Mouse (Mus musculus) adrenal gland, postnatal 36 days (tissue): ENCODE results near the gene Hsd11b2. TPM values are rescaled to one million over a fixed set of nuclear protein-coding genes. Genes with fewer than 3 reads are reported as not detected.
"Not testable (repeated sequence)": the region's sequence is repeated elsewhere in the genome, so short reads cannot be mapped to it uniquely, and the experiment has no call there.

Experiments used
- DNase-seq, 2 experiments: peaks; one replicate each; pipeline ENCODE4 v3.0.0; 2021; ENCODE audit warnings: mixed read lengths in 1 of 2
- total RNA-seq, 2 experiments: library from RNA; stranded (reverse); gene quantifications; 2 replicates each; pipeline ENCODE4 v1.2.3; 2021

The Hsd11b2 gene
- total RNA-seq, 2 experiments from 2014 or later, result 0.23 to 0.66 TPM

DNA sequence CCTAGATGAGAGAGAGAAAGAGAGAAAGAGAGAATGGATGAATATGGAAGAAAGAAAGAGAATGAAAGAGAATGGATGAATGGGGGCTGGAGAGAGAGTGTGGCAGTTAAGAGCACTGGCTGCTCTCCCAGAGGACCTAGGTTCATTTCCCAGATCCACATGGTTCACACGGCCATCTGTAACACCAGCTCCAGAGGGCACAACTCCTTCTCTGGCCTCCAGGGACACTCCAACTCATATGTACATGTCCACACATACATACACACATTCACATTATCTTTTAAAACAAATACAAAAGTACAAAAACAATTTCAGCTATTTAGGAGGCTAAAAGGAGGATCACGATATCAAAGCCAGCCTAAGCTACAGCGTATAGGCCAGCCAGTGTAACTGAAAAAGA is 44.3 kb downstream of the Hsd11b2 start:
- DNase-seq, result no peak

DNA sequence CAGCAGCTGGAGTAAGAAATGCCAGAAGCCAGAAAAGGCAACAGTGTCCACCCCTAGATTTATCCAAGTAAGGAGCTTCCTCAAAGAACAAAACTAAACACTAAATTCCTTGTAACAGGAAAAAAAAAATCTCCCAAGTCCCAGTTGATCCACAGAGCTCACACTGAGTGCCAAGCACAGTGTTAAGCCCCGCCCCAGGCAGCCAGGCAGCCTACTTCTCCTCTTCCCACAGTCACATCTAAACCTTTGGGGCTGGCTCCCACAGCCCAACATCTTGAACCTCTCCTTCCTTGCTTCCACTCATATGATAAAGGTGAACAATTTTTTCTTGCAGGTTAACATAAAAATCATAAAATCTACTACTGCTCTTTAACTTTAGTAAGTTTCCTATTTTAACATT is 45.3 kb downstream of the Hsd11b2 start:
- DNase-seq, result no peak

- DNase-seq, result not testable (repeated sequence)
These were observed 46.1 kb downstream of the Hsd11b2 start for GRCm38 (mm10) chr8:105564573-105565229.

- peak in 1 of 2 experiments; percentile 40 for DNase-seq
These were observed 46.9 kb downstream of the Hsd11b2 start for GRCm38 (mm10) chr8:105565401-105565881.

DNA sequence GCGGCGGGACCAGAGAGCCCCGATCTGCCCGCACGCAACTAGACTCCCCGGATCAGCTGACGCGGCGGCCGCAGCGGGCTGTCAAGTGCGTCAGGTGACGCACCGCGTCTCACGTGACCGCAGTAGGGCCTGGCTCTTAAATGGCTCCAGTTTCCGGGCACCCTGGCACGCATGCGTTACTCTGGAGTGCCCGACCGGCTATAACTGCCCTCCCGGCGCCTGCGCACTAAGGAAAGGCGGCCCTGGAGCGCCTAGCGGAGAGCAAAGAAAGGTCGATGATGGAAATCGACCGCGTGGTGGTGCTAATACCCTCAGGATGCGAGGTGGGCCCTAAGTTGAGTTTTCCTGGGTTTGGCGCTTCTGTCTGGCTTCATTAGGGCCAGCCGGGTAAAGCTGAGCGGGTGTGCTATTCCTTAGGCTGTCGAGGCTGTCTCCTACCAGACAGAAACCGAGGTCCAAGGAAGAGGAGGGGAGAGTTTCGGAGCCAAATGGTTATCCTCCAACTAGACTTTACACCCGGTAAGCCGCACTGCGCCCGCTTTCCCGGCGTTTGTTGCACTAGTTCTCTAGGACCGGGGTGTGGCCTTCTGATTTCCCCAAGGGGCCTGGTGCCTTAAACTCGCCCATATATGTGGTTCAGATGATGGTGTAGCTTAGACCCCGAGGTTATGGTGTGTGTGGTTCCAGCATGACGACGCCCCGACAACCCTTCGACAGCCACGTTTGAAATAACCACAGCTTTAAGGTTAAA is 47.6 kb downstream of the Hsd11b2 start, which contains the start of gene Atp6v0d1:
Gene Atp6v0d1, minus strand, starts transcription at position 96 of the 751 bp plus-strand sequence.
- peak; percentile 100 for DNase-seq

GRCm38 (mm10) chr8:105566703-105567595 is 48.4 kb downstream of the Hsd11b2 start:
- peak; percentile 19 to 21 for DNase-seq

DNA sequence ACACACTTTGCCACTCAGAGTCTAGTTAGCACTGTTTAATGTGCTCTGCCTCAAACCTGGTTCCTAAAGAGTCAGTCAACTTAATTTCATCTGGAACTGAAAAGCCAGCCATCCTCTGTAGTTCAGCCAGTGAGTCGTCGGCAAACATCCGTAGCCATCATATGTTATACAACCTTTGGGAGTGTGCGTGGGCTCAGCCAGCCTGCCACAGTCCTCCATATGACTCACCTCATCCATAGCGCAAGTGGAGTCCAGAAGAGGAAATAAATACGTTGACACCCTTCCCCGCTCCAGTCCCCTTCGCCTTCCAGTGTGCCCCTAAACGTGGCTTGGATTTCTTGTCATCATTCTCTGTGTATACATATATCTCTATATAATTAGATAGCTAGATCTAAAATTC is 53.3 kb downstream of the Hsd11b2 start:
- DNase-seq, result no peak

- DNase-seq, result peak; percentile 54 to 65
These were observed 54.9 kb downstream of the Hsd11b2 start for GRCm38 (mm10) chr8:105573427-105573826.

Other genes with a start within 250 kb of the Hsd11b2 start
- gene Hsf4, start 249.0 kb upstream of the Hsd11b2 start, total RNA-seq, result 1 to 10 TPM; 1.3 to 1.6 TPM
- gene Nol3, start 242.6 kb upstream of the Hsd11b2 start, total RNA-seq, result 1 to 10 TPM; 5.5 TPM
- 1 to 10 TPM; 2.4 to 2.8 TPM for gene 4931428F04Rik, start 228.9 kb upstream of the Hsd11b2 start, total RNA-seq
- gene Exoc3l, start 222.7 kb upstream of the Hsd11b2 start, total RNA-seq, result 10 to 100 TPM; 19.8 to 22.0 TPM
- gene E2f4, start 221.1 kb upstream of the Hsd11b2 start, total RNA-seq, result 10 to 100 TPM; 36.6 to 49.5 TPM
- gene Elmo3, start 213.2 kb upstream of the Hsd11b2 start, total RNA-seq, result 1 to 10 TPM; 3.7 to 7.8 TPM
- 1 to 10 TPM; 3.4 to 6.1 TPM for gene Lrrc29, start 192.5 kb upstream of the Hsd11b2 start, total RNA-seq
- 10 to 100 TPM; 61.5 to 67.0 TPM for gene Tmem208, start 192.4 kb upstream of the Hsd11b2 start, total RNA-seq
- gene Fhod1, start 170.8 kb upstream of the Hsd11b2 start, total RNA-seq, result 10 to 100 TPM; 11.9 to 14.4 TPM
- under 1 TPM; 0.76 to 0.99 TPM for gene Slc9a5, start 169.9 kb upstream of the Hsd11b2 start, total RNA-seq
- 1 to 10 TPM in 1 of 2 experiments, under 1 TPM in 1; 0.23 to 1.4 TPM for gene Plekhg4, start 145.5 kb upstream of the Hsd11b2 start, total RNA-seq
- gene Kctd19, start 105.3 kb upstream of the Hsd11b2 start, total RNA-seq, result not detected
- 1 to 10 TPM; 2.4 to 2.8 TPM for gene Lrrc36, start 105.2 kb upstream of the Hsd11b2 start, total RNA-seq
- 10 to 100 TPM; 23.6 to 36.2 TPM for gene Tppp3, start 47.2 kb upstream of the Hsd11b2 start, total RNA-seq
- 10 to 100 TPM; 16.0 to 17.7 TPM for gene Zdhhc1, start 21.9 kb upstream of the Hsd11b2 start, total RNA-seq
- 100 to 1,000 TPM; 115 to 120 TPM for gene Atp6v0d1, start 47.3 kb downstream of the Hsd11b2 start, total RNA-seq
- 10 to 100 TPM; 27.5 to 33.8 TPM for gene Ripor1, start 86.5 kb downstream of the Hsd11b2 start, total RNA-seq
- gene Ctcf, start 117.8 kb downstream of the Hsd11b2 start, total RNA-seq, result 10 to 100 TPM; 50.8 to 65.2 TPM
- gene Agrp, start 118.6 kb downstream of the Hsd11b2 start, total RNA-seq, result 1 to 10 TPM in 1 of 2 experiments, under 1 TPM in 1; 0.92 to 1.9 TPM
- gene Carmil2, start 167.5 kb downstream of the Hsd11b2 start, total RNA-seq, result 1 to 10 TPM; 1.2 to 1.4 TPM
- 10 to 100 TPM; 24.9 to 26.3 TPM for gene Acd, start 182.3 kb downstream of the Hsd11b2 start, total RNA-seq
- gene Pard6a, start 182.4 kb downstream of the Hsd11b2 start, total RNA-seq, result 10 to 100 TPM; 10.7 to 14.0 TPM
- not detected for gene 4933405L10Rik, start 188.9 kb downstream of the Hsd11b2 start, total RNA-seq
- 1 to 10 TPM; 4.5 to 4.9 TPM for gene Enkd1, start 189.5 kb downstream of the Hsd11b2 start, total RNA-seq
- gene Gfod2, start 239.9 kb downstream of the Hsd11b2 start, total RNA-seq, result 10 to 100 TPM in 1 of 2 experiments, 1 to 10 TPM in 1; 9.7 to 10.3 TPM